Mouse (Mus musculus) NIH3T3 (cell line): Measurements from ENCODE around the gene Relb.
"Not testable (repeated sequence)": the region's sequence is repeated elsewhere in the genome, so short reads cannot be mapped to it uniquely, and the experiment has no call there.

Source experiments
- DNase-seq: peaks from one replicate; pipeline ENCODE4 v3.0.0-alpha.2; 2012; ENCODE audit warnings: low read depth

The Relb gene

DNA sequence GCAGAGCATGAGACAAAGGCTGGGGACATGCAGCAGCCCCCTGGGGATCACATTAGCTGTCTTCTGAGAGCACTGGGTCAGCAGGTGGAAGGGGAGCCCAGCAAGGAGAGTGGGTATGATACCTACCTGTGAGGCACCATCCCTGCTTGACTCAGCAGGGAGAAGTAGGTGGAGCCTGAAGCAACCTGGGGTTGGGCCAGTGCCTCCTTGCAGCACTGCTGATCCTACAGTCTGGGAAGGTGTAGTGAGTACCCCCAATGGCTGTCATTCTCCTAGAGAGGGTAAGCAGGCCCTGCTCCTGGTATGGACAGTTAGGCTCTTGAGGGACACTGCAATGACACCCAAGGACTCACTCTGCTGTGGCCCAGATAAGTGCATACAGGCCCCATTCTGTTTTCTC, 3.0 kb upstream of the Relb start:
- DNase-seq = no peak

- DNase-seq = peak; percentile 98
Measured at GRCm38 (mm10) chr7:19628536-19629360, 490 bp downstream of the Relb start.

DNA sequence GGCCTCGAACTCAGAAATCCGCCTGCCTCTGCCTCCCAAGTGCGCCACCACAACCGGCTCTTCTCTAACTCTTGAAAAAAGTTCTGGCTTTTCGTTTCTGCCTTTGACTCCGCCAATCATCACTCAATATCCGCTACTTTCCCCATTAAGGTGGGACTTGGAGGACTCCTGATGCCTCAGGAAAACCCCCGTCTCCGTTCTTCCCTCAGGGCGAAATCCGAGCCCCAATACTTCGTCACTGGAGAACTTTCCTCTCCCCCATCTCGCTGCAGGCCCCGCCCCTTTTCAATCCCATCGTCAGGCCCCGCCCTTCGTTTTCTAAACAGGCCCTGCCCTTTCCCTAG, 1.1 kb downstream of the Relb start:
- no peak for DNase-seq

- DNase-seq = no peak
Measured at GRCm38 (mm10) chr7:19627721-19628120, 1.5 kb downstream of the Relb start.

GRCm38 (mm10) chr7:19623433-19623832, 5.8 kb downstream of the Relb start:
- DNase-seq = no peak

DNA sequence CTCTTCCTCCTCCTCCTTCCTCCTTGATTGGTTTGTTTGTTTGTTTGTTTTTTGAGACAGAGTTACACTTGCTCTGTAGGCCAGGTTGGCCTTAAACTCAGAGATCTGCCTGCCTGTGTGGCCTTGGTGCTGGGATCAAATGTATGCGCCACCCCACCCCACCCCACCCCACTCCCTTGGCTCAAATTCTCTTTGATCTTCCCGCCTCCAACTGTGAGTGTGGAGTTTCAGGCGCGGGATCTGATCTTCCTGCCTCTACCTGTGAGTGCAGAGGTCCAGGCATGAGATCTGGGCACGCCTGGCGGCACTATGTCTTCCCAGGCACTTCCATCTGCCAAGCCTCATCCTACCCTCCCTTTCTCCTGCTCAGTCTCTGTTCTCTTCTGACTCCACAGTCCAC, 7.0 kb downstream of the Relb start:
- no peak for DNase-seq

GRCm38 (mm10) chr7:19620811-19621210, 8.4 kb downstream of the Relb start:
- no peak for DNase-seq

DNA sequence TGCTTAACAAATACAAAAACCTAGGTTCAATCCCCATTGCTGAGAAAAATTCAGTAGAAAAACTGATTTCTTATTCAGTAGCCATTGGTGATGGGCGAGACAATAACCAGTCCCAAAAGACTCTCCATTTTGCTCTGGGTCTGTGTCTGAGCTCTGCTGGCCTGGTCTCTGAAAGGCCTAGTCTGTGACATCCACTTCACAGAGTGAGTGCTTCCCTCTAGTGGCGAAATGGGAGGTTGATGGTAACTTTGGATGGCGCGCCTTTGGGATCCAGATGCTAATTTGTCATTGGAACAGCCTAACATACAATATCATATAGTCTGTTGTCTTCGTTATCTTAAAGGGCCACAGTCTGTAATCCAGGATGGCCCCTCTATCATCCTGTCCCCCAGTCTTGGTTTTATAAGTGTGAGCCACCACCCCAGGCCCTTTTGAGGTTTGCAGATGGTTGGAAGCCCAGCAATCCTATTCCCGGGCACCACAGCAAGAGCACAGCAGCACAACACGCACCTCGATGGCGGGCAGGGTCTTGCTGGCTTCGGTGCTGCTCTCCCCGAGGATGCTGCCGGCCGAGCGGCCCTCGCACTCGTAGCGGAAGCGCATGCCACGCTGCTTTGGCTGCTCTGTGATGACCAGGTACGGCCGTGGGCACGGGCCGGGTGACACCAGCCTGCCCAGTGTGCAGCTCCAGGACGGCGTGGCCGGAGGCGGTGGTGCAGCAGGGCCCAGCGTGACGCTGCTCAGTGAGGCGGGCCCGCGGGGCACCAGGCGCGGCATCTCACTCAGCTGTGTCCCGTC, 10.0 kb downstream of the Relb start:
- DNase-seq = peak; percentile 87

DNA sequence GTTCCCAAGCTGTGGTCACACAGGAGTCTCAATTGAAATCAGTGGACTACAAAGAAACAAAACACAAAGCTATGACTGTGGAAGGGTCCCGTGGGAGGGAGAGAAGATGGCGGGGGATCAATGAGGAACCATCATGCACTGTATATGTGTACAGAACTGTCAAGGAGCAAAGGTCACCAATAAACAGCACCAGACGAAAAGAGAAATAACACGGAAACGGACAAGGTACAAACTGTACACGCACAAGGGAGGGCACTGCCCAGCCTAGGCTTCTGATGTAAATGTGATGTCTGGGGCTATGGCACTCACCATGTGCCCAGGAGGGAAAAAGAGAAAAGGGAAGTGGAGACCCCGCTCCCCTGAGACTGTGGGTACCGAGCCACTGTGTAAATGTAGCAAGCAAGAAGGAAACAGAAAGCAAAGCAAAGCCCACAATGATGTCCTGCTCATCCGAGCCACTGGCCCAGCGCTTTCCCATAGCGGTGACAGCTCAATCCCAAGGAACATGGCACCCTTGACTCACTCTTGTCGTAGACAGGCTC, 14.1 kb downstream of the Relb start:
- no peak for DNase-seq

- no peak for DNase-seq
Measured at GRCm38 (mm10) chr7:19610969-19611368, 18.3 kb downstream of the Relb start.

DNA sequence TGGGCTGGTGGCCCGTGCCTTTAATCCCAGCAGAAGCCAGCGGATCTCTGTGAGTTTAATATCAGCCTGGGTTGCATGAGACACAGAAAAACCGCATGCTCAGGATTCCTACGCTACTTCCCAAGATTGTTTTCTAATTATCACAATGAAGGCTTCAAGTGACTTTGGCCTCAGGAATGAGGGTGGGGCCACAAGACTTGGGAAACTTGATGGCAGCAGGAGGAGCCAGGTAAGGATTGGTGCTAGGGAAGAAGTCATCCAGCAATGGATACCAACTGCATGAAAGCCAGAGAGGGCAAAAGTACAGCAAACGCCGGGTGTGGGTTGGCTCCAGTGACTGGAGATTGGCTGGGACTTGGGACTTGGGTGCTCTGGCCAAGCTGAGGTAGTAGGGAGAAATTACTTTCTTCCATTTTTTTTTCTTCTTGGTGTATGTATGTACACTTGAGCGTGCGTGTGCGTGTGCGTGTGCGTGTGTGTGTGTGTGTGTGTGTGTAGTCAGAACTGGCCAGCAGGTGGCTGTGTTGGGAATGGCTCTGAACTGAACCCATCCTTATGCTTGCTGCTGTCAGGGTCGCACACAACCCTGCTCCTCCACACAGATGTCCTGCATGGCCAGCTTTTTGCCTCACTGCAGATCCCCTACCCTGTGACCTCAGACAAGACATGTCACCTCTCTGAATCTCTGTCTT, 19.5 kb downstream of the Relb start:
- no peak for DNase-seq

- DNase-seq = no peak
Measured at GRCm38 (mm10) chr7:19607291-19607690, 21.9 kb downstream of the Relb start.

GRCm38 (mm10) chr7:19604606-19605214, 24.5 kb downstream of the Relb start:
- not testable (repeated sequence) for DNase-seq

GRCm38 (mm10) chr7:19603849-19604605, 25.2 kb downstream of the Relb start, which contains the start of gene Clasrp:
Clasrp (minus strand) TSS chr7:19604486.
- peak; percentile 97 for DNase-seq

DNA sequence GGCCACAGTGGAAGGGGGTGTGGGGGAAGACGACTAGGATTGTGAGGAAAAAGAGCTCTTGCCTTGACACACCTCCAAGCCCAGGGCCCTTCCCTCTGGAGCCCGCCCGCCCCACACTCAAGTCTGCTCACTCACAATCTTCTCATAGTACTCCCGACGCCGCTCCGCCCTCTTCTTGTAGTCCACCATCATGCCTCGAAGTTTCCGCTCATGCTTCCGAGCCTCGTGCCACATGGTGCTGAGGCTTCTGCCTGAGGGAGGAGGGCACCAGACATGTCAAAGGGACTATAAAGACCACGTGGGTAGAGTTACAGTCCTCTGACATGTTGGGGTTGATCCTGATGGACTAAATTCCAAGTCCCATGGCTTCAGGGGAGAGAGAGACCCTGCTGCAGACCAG, 26.2 kb downstream of the Relb start:
- peak; percentile 14 for DNase-seq

DNA sequence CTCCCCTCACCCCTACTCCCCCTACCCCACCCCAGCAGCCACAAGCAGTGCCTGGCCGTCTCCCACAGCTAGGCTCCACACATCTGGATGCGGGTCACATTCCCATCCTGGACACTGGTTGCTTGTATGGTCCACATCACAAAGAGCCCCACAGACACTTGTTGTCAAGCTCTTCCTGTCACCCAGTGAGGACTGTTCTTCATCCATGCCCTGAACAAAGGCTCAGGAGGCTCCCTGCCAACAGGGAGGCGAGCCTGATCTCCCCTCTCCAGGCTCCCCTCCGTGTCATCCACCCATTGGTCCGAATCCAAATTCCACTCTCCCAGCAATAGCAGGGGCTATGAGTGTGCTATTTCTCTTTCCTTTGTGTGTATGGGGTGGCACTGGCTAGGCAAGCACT, 28.7 kb downstream of the Relb start:
- peak; percentile 12 for DNase-seq

GRCm38 (mm10) chr7:19593061-19593730, 36.0 kb downstream of the Relb start:
- no peak for DNase-seq

GRCm38 (mm10) chr7:19589917-19590316, 39.3 kb downstream of the Relb start:
- peak; percentile 84 for DNase-seq

- peak; percentile 79 for DNase-seq
Measured at GRCm38 (mm10) chr7:19589207-19589606, 40.0 kb downstream of the Relb start.

DNA sequence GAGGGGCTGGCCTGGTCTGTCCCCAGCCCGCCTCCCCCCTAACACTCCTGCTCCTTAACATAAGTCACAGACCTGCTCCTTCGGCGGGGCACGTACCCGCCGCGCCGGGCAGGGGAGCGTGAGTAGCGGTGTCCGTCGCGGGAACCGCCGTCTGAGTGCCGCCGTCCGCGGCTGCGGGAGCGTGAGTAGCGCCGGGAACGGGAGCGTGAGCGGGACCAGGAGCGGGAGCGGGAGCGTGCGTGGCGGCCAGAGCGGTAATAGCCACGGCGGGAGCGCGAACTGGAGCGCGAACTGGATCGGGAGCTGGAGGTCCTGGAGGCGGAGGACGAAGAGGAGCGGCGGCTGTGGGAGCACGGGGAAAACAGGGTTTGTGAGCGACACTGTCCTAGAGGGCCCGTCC, 43.0 kb downstream of the Relb start:
- DNase-seq = no peak

DNA sequence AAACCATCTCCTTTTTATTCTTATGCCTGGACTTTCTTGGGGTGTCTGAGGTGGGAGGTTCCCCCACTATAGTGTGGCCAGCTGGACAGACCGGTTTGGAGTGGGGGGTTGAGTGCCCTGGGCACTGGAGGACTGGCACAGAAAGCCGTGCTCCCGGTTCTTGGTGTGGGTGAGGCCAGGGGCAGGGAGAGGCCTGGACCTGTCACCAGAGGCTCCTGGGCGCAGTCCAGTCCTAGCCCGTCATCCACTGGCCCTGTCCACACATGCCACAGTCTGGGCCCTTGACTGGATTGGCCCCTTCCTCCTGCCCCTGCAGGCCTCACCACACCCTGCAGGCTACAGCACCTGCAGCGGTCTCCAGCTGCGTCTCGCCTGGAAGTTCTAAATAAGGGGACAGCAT, 48.6 kb downstream of the Relb start:
- DNase-seq = no peak
